10 mouse cellular contexts compared by ENCODE assay signal in the genomic region with DNA sequence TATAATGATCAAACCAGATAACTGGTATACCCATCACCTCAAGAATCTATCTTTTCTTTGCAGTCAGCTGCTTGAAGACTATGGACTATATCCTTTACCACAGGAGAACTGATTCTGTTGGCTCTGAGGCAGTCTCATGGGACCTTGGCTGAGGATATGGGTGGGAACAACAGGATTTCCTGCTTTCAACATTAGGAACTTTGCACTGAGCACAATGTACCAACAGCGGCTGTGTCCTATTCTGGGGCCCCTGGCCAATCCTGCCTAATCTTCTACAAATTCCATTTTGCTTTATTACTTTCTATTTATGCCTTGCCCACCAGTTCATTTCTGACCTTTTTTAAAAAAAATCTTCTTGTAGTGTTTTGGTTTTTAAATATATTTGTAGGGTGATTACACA. TPM values are rescaled to one million over a fixed set of nuclear protein-coding genes. Genes with fewer than 3 reads are reported as not detected.
DNase-seq lines count a peak whose midpoint lies in the region; ATAC-seq and TF ChIP-seq lines count a peak whose summit lies in the region.
"Had no signal": no experiment of that assay in that cellular context is flagged by ENCODE, and none has a peak within 500 bp of the region (broad histone marks: within the 10 kb centered on the region; RNA-seq: fewer than 3 reads in every experiment).

No protein-coding gene starts in this region.

- peak; percentile 33 for ATAC-seq in granulocyte monocyte progenitor cell, adult 5-6 weeks (replicated peaks; ENCODE audit: poor library complexity, severe bottlenecking)
- ATAC-seq in lung, postnatal 0 days: peak; percentile 88
- no peak for ATAC-seq in midbrain, postnatal 0 days (ENCODE audit: low FRiP score)

- peak; percentile 95 for TF ChIP-seq EP300 in lung, postnatal 0 days (IDR thresholded peaks at IDR 0.05)

- peak; percentile 45 for DNase-seq in gastrocnemius, adult 18-20 months (ENCODE audit: low spot score)
- no peak for DNase-seq in gastrocnemius, adult 8-10 months (ENCODE audit: low spot score in 2 of 2)
- peak; percentile 71 for DNase-seq in kidney, adult 11 months
- DNase-seq in lung, postnatal 0 days (ENCODE audit: low spot score): peak; percentile 76
- no peak for DNase-seq in midbrain, postnatal 0 days (ENCODE audit: low spot score)
- DNase-seq in thymus, postnatal 36 days: no peak
- no peak for DNase-seq in layer of hippocampus, postnatal 14 days (ENCODE audit: low spot score in 2 of 2)

- 54% methylated on average over 1 of the region's 1 CpGs for WGBS in lung, postnatal 0 days
- 87% methylated on average over 1 of the region's 1 CpGs for WGBS in midbrain, postnatal 0 days

- H3K4me3 ChIP-seq in lung, postnatal 0 days (ENCODE audit: low read depth, low read length): no peak overlapping the region
- H3K4me3 ChIP-seq in midbrain, postnatal 0 days (ENCODE audit: low read depth, low read length): no peak overlapping the region
- H3K4me3 ChIP-seq: limb, embryonic 13.5 days; neural tube, embryonic 12.5 days had no signal

- TF ChIP-seq CTCF in lung, postnatal 0 days (IDR thresholded peaks at IDR 0.05): no peak
- TF ChIP-seq CTCF in midbrain, postnatal 0 days (IDR thresholded peaks at IDR 0.05): no peak

- peaks cover 11% of the 10 kb centered on the region for H3K4me1 ChIP-seq in lung, postnatal 0 days (ENCODE audit: insufficient read depth, low read depth, low read length)
- no peaks in the 10 kb centered on the region for H3K4me1 ChIP-seq in midbrain, postnatal 0 days (ENCODE audit: insufficient read depth, low read length)
- H3K4me1 ChIP-seq: neural tube, embryonic 12.5 days had no signal

- peak overlapping the region; percentile 78 for H3K27ac ChIP-seq in lung, postnatal 0 days (ENCODE audit: low read length)
- H3K27ac ChIP-seq in midbrain, postnatal 0 days (ENCODE audit: low read depth, low read length): no peak overlapping the region
- H3K27ac ChIP-seq: limb, embryonic 13.5 days; neural tube, embryonic 12.5 days had no signal

- no peaks in the 10 kb centered on the region for H3K36me3 ChIP-seq in lung, postnatal 0 days (ENCODE audit: insufficient read depth, low read length)
- H3K36me3 ChIP-seq in midbrain, postnatal 0 days (ENCODE audit: insufficient read depth, low read length): no peaks in the 10 kb centered on the region
- H3K36me3 ChIP-seq: limb, embryonic 13.5 days; neural tube, embryonic 12.5 days had no signal

- no peak overlapping the region for H3K9ac ChIP-seq in lung, postnatal 0 days (replicated peaks; ENCODE audit: low read depth)
- H3K9ac ChIP-seq in midbrain, postnatal 0 days (replicated peaks; ENCODE audit: low read length, poor library complexity, severe bottlenecking): no peak overlapping the region
- H3K9ac ChIP-seq: limb, embryonic 13.5 days; neural tube, embryonic 12.5 days had no signal

- no peaks in the 10 kb centered on the region for H3K27me3 ChIP-seq in lung, postnatal 0 days (replicated peaks; ENCODE audit: insufficient read depth, low read length)
- H3K27me3 ChIP-seq in midbrain, postnatal 0 days (ENCODE audit: insufficient read depth, low read length): no peaks in the 10 kb centered on the region
- H3K27me3 ChIP-seq: limb, embryonic 13.5 days; neural tube, embryonic 12.5 days had no signal

- H3K4me2 ChIP-seq in lung, postnatal 0 days (replicated peaks; ENCODE audit: low read depth, low read length): no peak overlapping the region
- H3K4me2 ChIP-seq in midbrain, postnatal 0 days (ENCODE audit: low read depth, low read length, poor library complexity, severe bottlenecking): no peak overlapping the region
- H3K4me2 ChIP-seq: limb, embryonic 13.5 days; neural tube, embryonic 12.5 days had no signal

- no peaks in the 10 kb centered on the region for H3K9me3 ChIP-seq in lung, postnatal 0 days (ENCODE audit: low read length)
- H3K9me3 ChIP-seq in midbrain, postnatal 0 days (ENCODE audit: low read length): no peaks in the 10 kb centered on the region
- H3K9me3 ChIP-seq: limb, embryonic 13.5 days; neural tube, embryonic 12.5 days had no signal

RNA-seq across cellular contexts. Expression of a gene that starts 21.0 kb away (rescaled TPM):
- 10 to 100 TPM in 1 of 2 experiments, 1 to 10 TPM in 1; 4.5 to 11.9 TPM for total RNA-seq in gastrocnemius, adult 18-20 months (2021)
- 1 to 10 TPM; 2.0 to 7.9 (median 2.4) TPM for total RNA-seq in gastrocnemius, adult 8-10 months (2022)
- 15.1 and 22.2 TPM in 2 replicates for total RNA-seq in granulocyte monocyte progenitor cell, adult 5-6 weeks (2014; fragmentation: Nextera tagmentation)
- 23.4 and 37.8 TPM in 2 replicates for total RNA-seq in granulocyte monocyte progenitor cell, adult 5-6 weeks (2017)
- 79.1 and 79.3 TPM in 2 replicates for polyA plus RNA-seq in lung, postnatal 0 days (2015; fragmentation: Nextera tagmentation; extraction: Ambion mirVana)
- total RNA-seq in midbrain, postnatal 0 days (2014; rRNA removed): 19.7 and 20.8 TPM in 2 replicates
- 7.8 and 8.2 TPM in 2 replicates for polyA plus RNA-seq in midbrain, postnatal 0 days (2015; fragmentation: Nextera tagmentation; extraction: Ambion mirVana)
- total RNA-seq in layer of hippocampus, postnatal 14 days (2021): 10 to 100 TPM; 16.5 to 20.6 TPM

Comparison
In these comparisons a context has a peak if more than half of its experiments do, and no peak if none do; other contexts are left out.
1. DNase-seq: peak in gastrocnemius, adult 18-20 months (single experiment), kidney, adult 11 months (single experiment) and lung, postnatal 0 days (single experiment); none in gastrocnemius, adult 8-10 months (0 of 2), midbrain, postnatal 0 days (single experiment), thymus, postnatal 36 days (0 of 2) and layer of hippocampus, postnatal 14 days (0 of 2).